Mouse (Mus musculus): ENCODE measurements around the gene Zg16.

The Zg16 gene

GRCm38 (mm10) chr7:127066317-127066716, 20.8 kb downstream of the Zg16 start:
- no peak for DNase-seq

GRCm38 (mm10) chr7:127065538-127065937, 21.6 kb downstream of the Zg16 start:
- DNase-seq: no peak

GRCm38 (mm10) chr7:127055026-127055585, 32.0 kb downstream of the Zg16 start:
- no peak for DNase-seq

- DNase-seq: peak; percentile 89 to 91
Measured at GRCm38 (mm10) chr7:127041851-127042672, 45.1 kb downstream of the Zg16 start, which contains the start of gene Kif22. Kif22 (minus strand) TSS chr7:127042471.

GRCm38 (mm10) chr7:127031244-127031643, 55.9 kb downstream of the Zg16 start:
- no peak for DNase-seq

- DNase-seq: no peak
Measured at GRCm38 (mm10) chr7:127030172-127030571, 57.0 kb downstream of the Zg16 start.

GRCm38 (mm10) chr7:127027885-127028284, 59.2 kb downstream of the Zg16 start:
- DNase-seq: peak in 1 of 2 experiments; percentile 58

- DNase-seq: peak; percentile 99
Measured at GRCm38 (mm10) chr7:127026984-127027726, 60.0 kb downstream of the Zg16 start, which contains the start of gene Maz. Maz (minus strand) TSS chr7:127027037.

GRCm38 (mm10) chr7:127026616-127026983, 60.5 kb downstream of the Zg16 start:
- DNase-seq: peak; percentile 61 to 86

GRCm38 (mm10) chr7:127026161-127026600, 60.9 kb downstream of the Zg16 start:
- DNase-seq: peak; percentile 74 to 80

- DNase-seq: peak in 1 of 2 experiments; percentile 67
Measured at GRCm38 (mm10) chr7:127025556-127026160, 61.5 kb downstream of the Zg16 start.

- peak; percentile 86 to 88 for DNase-seq
Measured at GRCm38 (mm10) chr7:127024755-127025555, 62.2 kb downstream of the Zg16 start.

- peak in 1 of 2 experiments; percentile 43 for DNase-seq
Measured at GRCm38 (mm10) chr7:127023896-127024690, 63.0 kb downstream of the Zg16 start.

- DNase-seq: peak in 1 of 2 experiments; percentile 50
Measured at GRCm38 (mm10) chr7:127023272-127023691, 63.8 kb downstream of the Zg16 start.

GRCm38 (mm10) chr7:127022528-127023271, 64.4 kb downstream of the Zg16 start:
- DNase-seq: no peak

GRCm38 (mm10) chr7:127021563-127022527, 65.3 kb downstream of the Zg16 start:
- no peak for DNase-seq

GRCm38 (mm10) chr7:127020901-127021562, 66.1 kb downstream of the Zg16 start, which contains the start of the genes Gm42742 and Prrt2:
Gm42742 (minus strand) TSS chr7:127021097.
Prrt2 (minus strand) TSS chr7:127021211.
- DNase-seq: peak; percentile 76 to 82

GRCm38 (mm10) chr7:127020491-127020890, 66.6 kb downstream of the Zg16 start:
- peak in 1 of 2 experiments; percentile 60 for DNase-seq

Measured in cerebellum, adult 18-20 months (tissue).